Mouse (Mus musculus): ENCODE measurements around the gene Spaca4.

Spaca4 gene

GRCm38 (mm10) chr7:45712022-45712757, 13.4 kb downstream of the Spaca4 start:
- peak in 1 of 2 experiments; percentile 62 for DNase-seq (ENCODE audit: low spot score in 2 of 2)

- no peak for DNase-seq (ENCODE audit: low spot score in 2 of 2)
Measured at GRCm38 (mm10) chr7:45711316-45712021, 14.1 kb downstream of the Spaca4 start.

GRCm38 (mm10) chr7:45710477-45711191, 15.0 kb downstream of the Spaca4 start:
- DNase-seq (ENCODE audit: low spot score in 2 of 2) = no peak

GRCm38 (mm10) chr7:45709677-45710355, 15.8 kb downstream of the Spaca4 start:
- DNase-seq (ENCODE audit: low spot score in 2 of 2) = no peak

GRCm38 (mm10) chr7:45709036-45709435, 16.6 kb downstream of the Spaca4 start:
- peak; percentile 39 to 60 for DNase-seq (ENCODE audit: low spot score in 2 of 2)

- DNase-seq (ENCODE audit: low spot score in 2 of 2) = peak; percentile 40 to 54
Measured at GRCm38 (mm10) chr7:45708221-45708761, 17.3 kb downstream of the Spaca4 start.

GRCm38 (mm10) chr7:45707375-45707967, 18.1 kb downstream of the Spaca4 start:
- DNase-seq (ENCODE audit: low spot score in 2 of 2) = peak; percentile 93 to 95

GRCm38 (mm10) chr7:45706721-45707241, 18.8 kb downstream of the Spaca4 start:
- peak; percentile 86 to 88 for DNase-seq (ENCODE audit: low spot score in 2 of 2)

GRCm38 (mm10) chr7:45705873-45706281, 19.7 kb downstream of the Spaca4 start:
- peak; percentile 86 to 91 for DNase-seq (ENCODE audit: low spot score in 2 of 2)

GRCm38 (mm10) chr7:45705443-45705864, 20.2 kb downstream of the Spaca4 start:
- no peak for DNase-seq (ENCODE audit: low spot score in 2 of 2)

- DNase-seq (ENCODE audit: low spot score in 2 of 2) = peak; percentile 99 to 100
Measured at GRCm38 (mm10) chr7:45704730-45705442, 20.7 kb downstream of the Spaca4 start, which contains the start of gene Dbp. Gene Dbp (plus strand): TSS chr7:45705088.

GRCm38 (mm10) chr7:45704046-45704559, 21.5 kb downstream of the Spaca4 start:
- DNase-seq (ENCODE audit: low spot score in 2 of 2) = peak; percentile 74 to 89

GRCm38 (mm10) chr7:45703521-45704033, 22.0 kb downstream of the Spaca4 start:
- peak; percentile 53 to 67 for DNase-seq (ENCODE audit: low spot score in 2 of 2)

- DNase-seq (ENCODE audit: low spot score in 2 of 2) = no peak
Measured at GRCm38 (mm10) chr7:45702809-45703520, 22.6 kb downstream of the Spaca4 start.

- no peak for DNase-seq (ENCODE audit: low spot score in 2 of 2)
Measured at GRCm38 (mm10) chr7:45702316-45702715, 23.3 kb downstream of the Spaca4 start.

GRCm38 (mm10) chr7:45701607-45702006, 24.0 kb downstream of the Spaca4 start:
- no peak for DNase-seq (ENCODE audit: low spot score in 2 of 2)

- no peak for DNase-seq (ENCODE audit: low spot score in 2 of 2)
Measured at GRCm38 (mm10) chr7:45701072-45701471, 24.5 kb downstream of the Spaca4 start.

GRCm38 (mm10) chr7:45700301-45701015, 25.2 kb downstream of the Spaca4 start:
- DNase-seq (ENCODE audit: low spot score in 2 of 2) = peak; percentile 78 to 84
